Mouse (Mus musculus): ENCODE results near the gene Prkce.

DNA sequence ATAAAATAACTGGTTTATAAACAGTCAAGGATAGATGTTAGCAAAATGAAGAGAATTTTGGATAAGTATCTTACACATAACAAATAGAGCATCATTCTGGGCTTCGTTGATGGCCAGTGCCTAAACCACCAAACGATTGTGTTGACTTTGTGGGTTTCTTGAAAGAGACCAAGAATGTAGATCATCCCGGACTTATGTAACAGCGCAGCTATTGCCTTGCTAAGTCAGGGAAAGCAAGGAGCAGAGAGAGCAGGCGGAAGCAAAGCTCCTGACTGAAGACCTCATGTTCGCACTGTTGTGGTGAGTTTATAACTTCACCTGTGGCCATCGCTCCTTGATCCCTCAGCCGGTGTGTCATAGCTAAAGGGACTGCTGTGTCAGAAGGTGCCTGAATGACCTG, 38.7 kb downstream of the Prkce start:
- TF ChIP-seq CTCF (IDR thresholded peaks at IDR 0.05) (no peak), POLR2A (IDR thresholded peaks at IDR 0.05; ENCODE audit: insufficient read depth, low read depth, low read length) (no peak)
